Mouse (Mus musculus) neural tube, embryonic 10.5 days (tissue): ENCODE measurements around the gene Khdc4.

Experiments
- DNase-seq: peaks from one replicate; pipeline ENCODE4 v3.0.0-alpha.2; 2017; ENCODE audit warnings: low spot score; ENCODE audit errors: extremely low spot score

Gene Khdc4

GRCm38 (mm10) chr3:88719098-88719497 is 33.5 kb downstream of the Khdc4 start:
- no peak for DNase-seq

GRCm38 (mm10) chr3:88736556-88736955 is 51.0 kb downstream of the Khdc4 start:
- DNase-seq, result no peak

GRCm38 (mm10) chr3:88738641-88739040 is 53.0 kb downstream of the Khdc4 start:
- DNase-seq, result peak; percentile 42

- DNase-seq, result no peak
These were observed 54.5 kb downstream of the Khdc4 start for GRCm38 (mm10) chr3:88740147-88740546.

- DNase-seq, result no peak
These were observed 59.9 kb downstream of the Khdc4 start for GRCm38 (mm10) chr3:88745534-88745933.

- DNase-seq, result no peak
These were observed 60.7 kb downstream of the Khdc4 start for GRCm38 (mm10) chr3:88746139-88746870.

- no peak for DNase-seq
These were observed 61.2 kb downstream of the Khdc4 start for GRCm38 (mm10) chr3:88746871-88747231.

- no peak for DNase-seq
These were observed 68.7 kb downstream of the Khdc4 start for GRCm38 (mm10) chr3:88754283-88754682.

GRCm38 (mm10) chr3:88755541-88755940 is 69.9 kb downstream of the Khdc4 start:
- DNase-seq, result no peak

- DNase-seq, result peak; percentile 45
These were observed 70.7 kb downstream of the Khdc4 start for GRCm38 (mm10) chr3:88756276-88756675.

- DNase-seq, result peak; percentile 39
These were observed 72.5 kb downstream of the Khdc4 start for GRCm38 (mm10) chr3:88758045-88758500.

GRCm38 (mm10) chr3:88761619-88762018 is 76.0 kb downstream of the Khdc4 start:
- no peak for DNase-seq

GRCm38 (mm10) chr3:88762401-88762831 is 76.8 kb downstream of the Khdc4 start:
- no peak for DNase-seq
